Mouse (Mus musculus) C2C12 (cell line): Measurements from ENCODE around the gene Ercc6l2.

Experiments
- CEBPB ChIP-seq: IDR thresholded peaks from one replicate; pipeline ENCODE4 v1.6.1; 2011; ENCODE audit warnings: low read depth, mild to moderate bottlenecking, control low read depth, moderate library complexity
- CTCF ChIP-seq: IDR thresholded peaks from one replicate; pipeline ENCODE4 v1.5.1; 2011; ENCODE audit not compliant: control insufficient read depth, insufficient read depth, insufficient read length
- FOSL1 ChIP-seq: IDR thresholded peaks from one replicate; pipeline ENCODE4 v1.8.0; 2011; ENCODE audit warnings: mild to moderate bottlenecking, low read length; ENCODE audit not compliant: poor library complexity, insufficient read depth, severe bottlenecking
- MAX ChIP-seq: IDR thresholded peaks from one replicate; pipeline ENCODE4 v1.6.1; 2011; ENCODE audit warnings: mild to moderate bottlenecking, control low read depth
- MYOD1 ChIP-seq: IDR thresholded peaks from one replicate; pipeline ENCODE4 v1.6.1; 2011; ENCODE audit warnings: low read depth; ENCODE audit not compliant: control insufficient read depth, insufficient read length
- MYOG ChIP-seq: IDR thresholded peaks from one replicate; pipeline ENCODE4 v1.6.1; 2011; ENCODE audit not compliant: control insufficient read depth, insufficient read length; ENCODE audit errors: extremely low read depth
- USF1 ChIP-seq: IDR thresholded peaks from one replicate; pipeline ENCODE4 v1.6.1; 2011; ENCODE audit warnings: low read depth, mild to moderate bottlenecking, control low read depth, moderate library complexity

DNA sequence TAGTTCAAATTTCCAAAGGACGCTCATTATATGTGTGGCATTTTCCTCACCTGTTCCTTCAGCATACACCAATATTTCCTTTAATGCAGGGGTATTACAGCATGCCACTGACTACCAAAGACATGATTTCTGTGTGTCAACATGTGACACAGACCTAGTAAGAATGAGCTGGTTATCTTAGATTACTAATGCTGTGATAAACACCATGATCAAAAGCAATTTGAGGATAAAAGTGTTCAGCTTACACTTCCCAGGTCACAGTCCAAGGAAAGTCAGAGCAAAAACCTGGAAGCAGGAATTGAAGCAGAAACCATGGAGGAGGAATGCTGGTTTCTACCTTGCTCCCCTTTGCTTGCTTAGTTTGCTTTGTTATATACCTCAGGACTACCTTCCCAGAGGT is 13.8 kb upstream of the Ercc6l2 start:
- TF ChIP-seq MYOD1: no peak
- no peak for TF ChIP-seq CTCF
- TF ChIP-seq CEBPB: no peak
- TF ChIP-seq MAX: no peak
- no peak for TF ChIP-seq USF1
- no peak for TF ChIP-seq FOSL1
- TF ChIP-seq MYOG: no peak
